Mouse (Mus musculus) liver, embryonic 13.5 days (tissue): ENCODE results near the gene Ddx23. TPM values are rescaled to one million over a fixed set of nuclear protein-coding genes. Genes with fewer than 3 reads are reported as not detected.

Experiments
- ATAC-seq: fragments of 200-750 bp; cut with Nextera tagmentation; 2 replicates; pipeline ENCODE4 v1.8.0; 2017; ENCODE audit warnings: low read depth, mild to moderate bottlenecking, moderate number of reproducible peaks, moderate library complexity
- DNase-seq: peaks from one replicate; pipeline ENCODE4 v3.0.0; 2022
- H3K27ac ChIP-seq: fragments of 300-500 bp; sonication (generic); 2 replicates; pipeline ENCODE4 v1.5.1; 2015; ENCODE audit warnings: moderate library complexity, mild to moderate bottlenecking, inconsistent platforms
- H3K27me3 ChIP-seq: fragments of 300-500 bp; sonication (generic); 2 replicates; pipeline ENCODE4 v1.6.1; 2015; ENCODE audit warnings: mild to moderate bottlenecking, inconsistent platforms
- H3K36me3 ChIP-seq: fragments of 300-500 bp; sonication (generic); 2 replicates; pipeline ENCODE4 v1.6.1; 2015; ENCODE audit warnings: mild to moderate bottlenecking, inconsistent platforms
- H3K4me1 ChIP-seq: fragments of 300-500 bp; sonication (generic); replicated peaks from 2 replicates; pipeline ENCODE4 v1.6.1; 2015; ENCODE audit warnings: inconsistent platforms
- H3K4me2 ChIP-seq: fragments of 300-500 bp; sonication (generic); 2 replicates; pipeline ENCODE4 v1.6.1; 2015; ENCODE audit warnings: inconsistent platforms, mild to moderate bottlenecking, moderate library complexity
- H3K4me3 ChIP-seq: fragments of 300-500 bp; sonication (generic); replicated peaks from 2 replicates; pipeline ENCODE4 v1.5.1; 2015; ENCODE audit warnings: mild to moderate bottlenecking, inconsistent platforms
- H3K9ac ChIP-seq: fragments of 300-500 bp; sonication (generic); 2 replicates; pipeline ENCODE4 v1.6.1; 2015; ENCODE audit warnings: mild to moderate bottlenecking, inconsistent platforms
- H3K9me3 ChIP-seq: fragments of 300-500 bp; sonication (generic); replicated peaks from 2 replicates; pipeline ENCODE4 v1.6.1; 2016; ENCODE audit warnings: inconsistent platforms
- WGBS: fragments of 180-500 bp; shearing (Covaris S2); methylation state at CpG from one replicate; pipeline ENCODE4 v1.1.7; 2015; ENCODE audit not compliant: insufficient replicate concordance; 5-methylcytosine and 5-hydroxymethylcytosine counted together
- polyA plus RNA-seq: library from polyadenylated mRNA; unstranded; fragments of >200 nt; fragmentation: Nextera tagmentation; extraction: Ambion mirVana; gene quantifications from 2 replicates; pipeline ENCODE4 v1.2.1, GENCODE M21; 2015

The Ddx23 gene
- polyA plus RNA-seq, 1 experiment from 2014 or later, result 14.7 TPM

DNA sequence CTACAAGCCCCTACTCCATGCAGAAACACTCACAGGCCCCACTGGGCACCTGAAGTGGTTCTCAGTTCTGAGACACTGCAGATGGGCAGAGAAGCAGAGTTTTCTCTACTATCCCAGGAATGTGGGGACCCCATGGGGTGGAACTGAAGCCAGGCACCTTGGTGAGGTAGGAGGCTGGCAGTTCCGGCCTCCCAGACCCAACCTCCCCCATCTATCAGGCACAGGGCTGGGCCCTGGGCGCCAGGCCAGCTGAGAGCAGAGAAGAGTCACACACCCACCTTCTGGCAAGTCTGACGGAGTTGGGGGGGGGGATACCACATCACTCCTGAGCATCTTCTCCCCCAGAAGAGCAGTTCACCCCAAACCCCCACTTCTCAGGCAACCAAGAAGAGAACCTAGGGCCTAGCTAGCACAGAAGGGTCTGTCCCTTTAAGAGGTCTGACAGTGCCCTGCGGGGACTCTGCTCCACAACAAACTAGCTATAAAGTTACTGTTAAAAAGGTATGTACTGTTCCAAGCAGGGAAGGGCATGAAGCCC lies 59.7 kb downstream of the Ddx23 start:
- H3K9me3 ChIP-seq, result no peaks in the 10 kb centered on the region
- ATAC-seq (0 out of 2 replicates have a peak, but pooled peaks have one; percentile 23), DNase-seq (no peak)
- H3K27me3 ChIP-seq, result no peaks in the 10 kb centered on the region
- peaks cover 58% of the 10 kb centered on the region for H3K36me3 ChIP-seq
- H3K4me2 ChIP-seq, result peak overlapping the region; percentile 82
- peaks cover 83% of the 10 kb centered on the region for H3K4me1 ChIP-seq
- 27% methylated on average over 4 of the region's 4 CpGs for WGBS
- H3K9ac ChIP-seq, result peak overlapping the region; percentile 79
- peak overlapping the region; percentile 58 for H3K4me3 ChIP-seq
- H3K27ac ChIP-seq, result peak overlapping the region; percentile 99

- Histone ChIP-seq H3K36me3 (peaks cover 64% of the 10 kb centered on the region), H3K4me2 (peak overlapping the region; percentile 82), H3K4me3 (peak overlapping the region; percentile 58), H3K27me3 (no peaks in the 10 kb centered on the region), H3K4me1 (peaks cover 76% of the 10 kb centered on the region), H3K9me3 (no peaks in the 10 kb centered on the region), H3K27ac (peak overlapping the region; percentile 99), H3K9ac (peak overlapping the region; percentile 79)
- 39% methylated on average over 13 of the region's 13 CpGs for WGBS
- DNase-seq (peak; percentile 53), ATAC-seq (peak; percentile 75)
Observed at GRCm38 (mm10) chr15:98602191-98602881, 60.4 kb downstream of the Ddx23 start.

DNA sequence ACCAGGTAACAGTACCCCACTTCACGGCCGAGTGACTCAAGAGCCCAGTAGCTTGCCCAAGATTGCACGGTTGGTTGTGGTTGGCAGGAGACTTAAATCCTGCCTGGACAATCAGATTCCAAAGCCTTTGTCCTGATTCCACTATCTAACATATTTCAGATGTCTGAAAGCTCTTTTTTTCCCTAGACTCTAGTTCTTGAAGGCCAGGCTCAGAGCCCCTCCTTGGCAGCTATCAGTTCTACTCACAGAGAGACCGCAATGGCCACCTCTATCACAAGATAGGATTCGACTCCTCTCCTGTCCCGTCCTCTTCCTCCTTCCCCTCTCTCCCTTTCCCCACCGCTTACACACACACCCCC lies 60.9 kb downstream of the Ddx23 start:
- DNase-seq, result no peak
- Histone ChIP-seq H3K4me3 (peak overlapping the region; percentile 58), H3K4me2 (peak overlapping the region; percentile 82), H3K4me1 (peaks cover 71% of the 10 kb centered on the region), H3K27me3 (no peaks in the 10 kb centered on the region), H3K9me3 (no peaks in the 10 kb centered on the region), H3K9ac (peak overlapping the region; percentile 79), H3K27ac (peak overlapping the region; percentile 99), H3K36me3 (peaks cover 70% of the 10 kb centered on the region)
- 32% methylated on average over 7 of the region's 7 CpGs for WGBS
- ATAC-seq, result peak; percentile 53

- 80% methylated on average over 12 of the region's 12 CpGs for WGBS
- Histone ChIP-seq H3K27ac (no peak overlapping the region), H3K36me3 (peaks cover 86% of the 10 kb centered on the region), H3K4me3 (no peak overlapping the region), H3K27me3 (no peaks in the 10 kb centered on the region), H3K9ac (no peak overlapping the region), H3K9me3 (no peaks in the 10 kb centered on the region), H3K4me2 (no peak overlapping the region), H3K4me1 (peaks cover 55% of the 10 kb centered on the region)
- DNase-seq (no peak), ATAC-seq (no peak)
Observed at GRCm38 (mm10) chr15:98600036-98600709, 62.5 kb downstream of the Ddx23 start.

DNA sequence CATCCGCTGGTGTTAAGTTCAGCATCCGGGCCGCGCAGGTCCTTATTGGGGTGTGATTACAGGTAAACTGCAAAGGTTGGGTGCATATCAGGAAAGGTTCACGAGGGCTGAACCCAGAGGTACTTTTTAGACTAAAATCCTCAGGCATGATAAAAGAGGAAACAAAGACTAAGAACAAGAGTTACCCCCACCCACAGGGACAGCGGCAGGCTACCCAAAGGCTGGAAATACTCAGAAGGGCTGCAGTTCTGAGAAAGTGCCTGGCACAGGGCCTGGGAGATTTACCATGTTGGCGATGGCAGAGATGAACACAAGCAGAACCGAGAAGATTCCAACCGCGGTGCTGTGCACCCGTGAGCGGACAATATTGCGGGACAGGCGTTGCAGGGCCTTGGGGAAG lies 66.1 kb downstream of the Ddx23 start:
- H3K27me3 ChIP-seq, result no peaks in the 10 kb centered on the region
- H3K27ac ChIP-seq, result no peak overlapping the region
- ATAC-seq, result no peak
- no peak for DNase-seq
- no peaks in the 10 kb centered on the region for H3K9me3 ChIP-seq
- WGBS, result 93% methylated on average over 14 of the region's 14 CpGs
- H3K9ac ChIP-seq, result no peak overlapping the region
- peaks cover 19% of the 10 kb centered on the region for H3K4me1 ChIP-seq
- peaks cover 98% of the 10 kb centered on the region for H3K36me3 ChIP-seq
- H3K4me2 ChIP-seq, result no peak overlapping the region
- H3K4me3 ChIP-seq, result no peak overlapping the region

Other genes starting within 250 kb of the Ddx23 start
- gene Olfr282, start 231.7 kb downstream of the Ddx23 start, polyA plus RNA-seq, result not detected in 2 replicates
- gene Olfr281, start 210.3 kb downstream of the Ddx23 start, polyA plus RNA-seq, result not detected in 2 replicates
- not detected in 2 replicates for gene OR5BS1P, start 193.0 kb downstream of the Ddx23 start, polyA plus RNA-seq
- not detected in 2 replicates for gene Lalba, start 180.2 kb downstream of the Ddx23 start, polyA plus RNA-seq
- gene Olfr279, start 170.5 kb downstream of the Ddx23 start, polyA plus RNA-seq, result not detected in 2 replicates
- 49.7 and 54.6 TPM in 2 replicates for gene Kansl2, start 128.6 kb downstream of the Ddx23 start, polyA plus RNA-seq
- gene Ccnt1, start 92.0 kb downstream of the Ddx23 start, polyA plus RNA-seq, result 27.4 and 34.3 TPM in 2 replicates
- not detected in 2 replicates for gene 4930415O20Rik, start 91.9 kb downstream of the Ddx23 start, polyA plus RNA-seq
- gene Adcy6, start 52.8 kb downstream of the Ddx23 start, polyA plus RNA-seq, result 5.2 and 6.2 TPM in 2 replicates
- gene Cacnb3, start 32.1 kb downstream of the Ddx23 start, polyA plus RNA-seq, result 1.4 and 1.5 TPM in 2 replicates
- 0.35 and 0.37 TPM in 2 replicates for gene Rnd1, start 14.6 kb upstream of the Ddx23 start, polyA plus RNA-seq
- gene Ccdc65, start 45.3 kb upstream of the Ddx23 start, polyA plus RNA-seq, result 0.06 TPM in 1 of 2 replicates, not detected in the other
- 91.3 and 91.7 TPM in 2 replicates for gene Fkbp11, start 65.3 kb upstream of the Ddx23 start, polyA plus RNA-seq
- gene Arf3, start 100.3 kb upstream of the Ddx23 start, polyA plus RNA-seq, result 11.9 and 13.8 TPM in 2 replicates
- not detected in 2 replicates for gene Wnt10b, start 115.3 kb upstream of the Ddx23 start, polyA plus RNA-seq
- gene Wnt1, start 127.0 kb upstream of the Ddx23 start, polyA plus RNA-seq, result not detected in 2 replicates
- not detected in 2 replicates for gene Ddn, start 146.6 kb upstream of the Ddx23 start, polyA plus RNA-seq
- 116 and 117 TPM in 2 replicates for gene Prkag1, start 168.6 kb upstream of the Ddx23 start, polyA plus RNA-seq
- gene Kmt2d, start 208.3 kb upstream of the Ddx23 start, polyA plus RNA-seq, result 4.0 and 4.2 TPM in 2 replicates
- gene Rhebl1, start 231.6 kb upstream of the Ddx23 start, polyA plus RNA-seq, result 4.0 and 4.2 TPM in 2 replicates
- gene Dhh, start 235.6 kb upstream of the Ddx23 start, polyA plus RNA-seq, result 0.12 and 0.16 TPM in 2 replicates